Mouse (Mus musculus) heart, postnatal 14 days (tissue): ENCODE data around the gene Sstr3. TPM values are rescaled to one million over a fixed set of nuclear protein-coding genes. Genes with fewer than 3 reads are reported as not detected.

Source experiments
- DNase-seq, 2 experiments: peaks; one replicate each; pipeline ENCODE4 v3.0.0; 2021 to 2022
- intact Hi-C: fragments of 180-260 bp; cut with DNase I; formaldehyde crosslinking; loops from one replicate; pipeline ENCODE4 v1.15.1; 2025
- total RNA-seq, 2 experiments: library from RNA; stranded (reverse); gene quantifications; 2 replicates each; pipeline ENCODE4 v1.2.3; 2021

Sstr3 gene
- total RNA-seq, 2 experiments from 2014 or later, result not detected

DNA sequence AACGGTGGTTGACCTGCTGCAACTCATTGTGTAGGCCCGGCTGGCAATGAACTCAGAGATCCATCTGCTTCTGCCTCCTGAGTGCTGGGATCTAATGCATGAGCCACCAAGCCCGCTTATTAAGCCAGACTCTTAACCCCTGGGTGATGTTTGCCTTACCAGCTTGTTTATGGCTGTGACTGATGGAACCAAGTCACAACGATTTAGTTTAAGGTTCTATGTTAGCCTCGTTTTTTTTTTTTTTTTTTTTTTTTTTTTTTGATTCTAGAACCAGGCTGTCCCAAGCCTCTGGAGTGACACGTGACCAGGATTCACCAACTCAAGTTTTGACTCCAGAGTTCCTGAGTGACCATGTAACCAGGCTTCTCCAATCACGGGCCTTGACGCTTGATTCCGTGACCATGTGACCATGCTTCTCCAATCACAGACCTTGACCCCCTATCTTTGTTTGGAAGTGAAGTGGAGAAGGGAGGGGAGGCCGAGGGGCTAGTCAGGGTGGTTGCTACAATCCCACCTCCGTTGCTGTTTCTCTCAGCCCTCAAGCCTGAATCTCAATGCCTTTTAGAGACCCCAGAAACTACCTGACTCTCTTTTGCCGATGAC is 35.1 kb downstream of the Sstr3 start:
- intact Hi-C loops, result no loop called here
- DNase-seq, result no peak

DNA sequence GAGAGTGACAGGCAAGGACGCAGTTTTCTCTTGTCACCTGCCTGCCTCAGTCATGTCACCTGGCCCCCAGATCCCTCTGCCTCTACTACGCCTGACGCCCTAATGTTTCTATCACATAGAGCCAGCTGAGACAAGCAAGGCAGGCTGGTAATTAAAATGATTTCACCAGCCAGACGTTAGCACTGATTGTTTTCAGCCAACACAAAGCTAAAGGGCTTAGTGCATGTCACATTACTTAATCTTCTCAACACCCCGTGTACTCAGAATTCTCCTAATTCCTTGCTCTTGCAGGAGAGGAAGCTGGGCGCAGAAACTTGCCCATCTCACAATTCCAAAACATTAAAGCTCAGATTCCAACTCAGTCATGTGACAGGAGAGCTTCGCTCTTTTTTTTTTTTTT is 36.0 kb downstream of the Sstr3 start:
- DNase-seq, result no peak

DNA sequence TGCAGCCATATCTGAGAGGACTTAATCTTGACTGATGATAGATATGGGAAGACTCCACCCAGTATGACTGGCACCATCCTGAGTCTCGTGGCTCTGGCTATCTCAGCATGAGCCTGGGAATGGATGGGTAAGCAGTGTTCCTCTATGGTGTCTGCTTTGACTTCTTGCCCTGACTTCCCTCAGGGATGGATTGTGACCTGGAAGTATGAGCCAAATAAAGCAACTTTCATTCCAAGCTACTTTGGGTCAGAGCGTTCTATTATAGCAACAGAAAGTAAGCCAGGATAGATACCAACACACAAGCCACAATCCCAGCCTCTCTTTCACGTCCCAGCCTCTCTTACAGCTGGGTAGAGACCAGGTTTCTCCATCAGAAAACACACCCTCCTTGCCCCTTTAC is 38.9 kb downstream of the Sstr3 start:
- DNase-seq, result no peak
- intact Hi-C loops, result no loop called here

More for the DNA sequence above, 36.0 kb downstream of the Sstr3 start:
- intact Hi-C loops, result no loop called here

DNA sequence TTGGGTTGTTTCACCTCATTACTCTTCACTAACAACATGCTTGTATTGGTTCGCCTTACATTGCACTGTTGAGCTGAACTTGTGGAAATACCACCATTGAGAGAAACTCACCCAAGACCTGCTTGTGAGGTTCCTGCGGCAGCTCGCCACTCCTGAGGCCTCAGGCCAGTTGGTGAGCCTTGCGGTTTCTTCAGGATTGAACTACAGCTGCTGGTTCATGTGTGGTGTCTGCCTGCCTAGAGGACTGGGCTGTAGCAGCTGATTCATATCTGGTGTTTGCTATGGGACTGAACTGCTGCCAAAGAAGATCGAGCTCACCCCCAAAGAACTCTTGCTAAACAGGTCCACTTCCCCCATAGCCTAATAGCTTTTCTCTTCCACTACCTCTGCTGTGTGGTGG is 39.7 kb downstream of the Sstr3 start:
- no peak for DNase-seq
- intact Hi-C loops, result no loop called here

DNA sequence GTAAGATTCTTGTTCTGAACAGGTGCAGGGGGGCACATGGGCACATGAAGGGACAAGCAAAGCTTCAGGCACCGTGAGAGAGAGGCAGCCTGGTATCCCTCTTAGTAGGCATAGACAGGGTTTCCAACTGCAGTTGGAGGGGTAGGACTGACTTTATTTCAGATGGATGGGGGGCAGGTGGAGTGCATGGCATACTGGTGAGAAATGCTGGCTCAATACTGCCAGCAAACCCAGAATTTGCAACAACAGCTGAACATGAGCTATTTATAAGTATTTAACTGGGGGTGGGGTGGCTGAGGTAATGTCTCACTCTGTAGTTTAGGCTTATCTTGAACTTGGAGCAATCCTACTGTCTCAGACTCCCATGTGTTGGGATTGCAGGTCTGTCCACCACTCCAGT is 40.5 kb downstream of the Sstr3 start:
- no peak for DNase-seq

DNA sequence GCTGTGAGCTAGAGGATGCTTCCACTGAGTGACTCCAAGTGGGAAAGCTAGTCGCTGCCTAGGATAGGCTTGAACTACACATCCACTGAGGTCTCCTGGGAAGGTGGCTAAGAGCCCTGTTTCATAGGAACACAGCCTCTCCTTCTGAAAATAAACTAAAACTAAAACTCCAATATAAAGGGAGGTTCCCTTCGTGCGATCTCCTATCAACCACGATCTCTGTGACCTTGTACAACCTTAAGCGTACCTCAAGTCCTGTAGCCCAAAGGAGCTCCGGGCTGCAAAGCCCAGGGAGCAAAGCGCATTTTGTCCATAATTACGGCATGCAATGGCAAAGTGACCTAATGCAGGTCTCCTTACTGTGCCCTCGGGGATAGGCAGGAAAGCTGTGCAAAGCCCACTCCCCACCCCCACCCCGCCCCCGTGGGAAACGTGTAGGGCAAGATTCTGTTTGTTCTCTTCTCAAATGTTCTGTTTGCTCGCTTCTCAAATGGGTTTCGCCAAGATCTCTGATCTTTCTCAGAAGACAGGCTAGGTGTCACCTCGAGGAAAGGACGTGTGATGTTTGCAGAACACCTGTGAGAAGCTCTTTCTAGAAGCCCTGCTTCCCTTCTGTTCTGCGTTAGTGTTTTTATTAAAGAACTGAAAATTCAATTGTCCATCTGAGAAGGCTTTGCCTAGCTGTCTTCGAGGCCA is 41.9 kb downstream of the Sstr3 start:
- intact Hi-C loops, result no loop called here
- no peak for DNase-seq

More for the DNA sequence above, 40.5 kb downstream of the Sstr3 start:
- intact Hi-C loops, result no loop called here

DNA sequence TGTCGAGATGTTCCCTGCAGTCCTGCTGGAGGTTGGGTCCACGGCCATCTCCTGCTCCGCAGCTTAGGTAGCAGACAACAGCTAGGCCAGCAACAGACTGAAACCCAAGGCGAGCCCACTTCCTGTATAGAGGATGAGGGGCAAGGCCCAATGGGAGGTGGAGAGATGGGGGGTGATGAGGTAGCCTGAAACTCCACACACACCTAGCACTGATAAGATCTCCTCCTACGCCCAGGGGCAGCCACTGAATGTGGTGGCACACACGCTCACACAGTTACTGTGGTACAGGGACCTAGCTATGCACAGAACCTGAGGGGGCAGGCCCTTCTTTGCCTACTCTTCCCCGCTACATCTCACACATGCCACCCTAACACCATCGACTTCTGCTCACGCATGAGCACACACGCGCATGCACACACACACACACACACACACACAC is 49.5 kb downstream of the Sstr3 start, which contains the start of gene Il2rb:
Il2rb (minus strand) TSS at position 304 of the 439 bp plus-strand sequence.
- intact Hi-C loops, result no loop called here
- DNase-seq, result no peak

DNA sequence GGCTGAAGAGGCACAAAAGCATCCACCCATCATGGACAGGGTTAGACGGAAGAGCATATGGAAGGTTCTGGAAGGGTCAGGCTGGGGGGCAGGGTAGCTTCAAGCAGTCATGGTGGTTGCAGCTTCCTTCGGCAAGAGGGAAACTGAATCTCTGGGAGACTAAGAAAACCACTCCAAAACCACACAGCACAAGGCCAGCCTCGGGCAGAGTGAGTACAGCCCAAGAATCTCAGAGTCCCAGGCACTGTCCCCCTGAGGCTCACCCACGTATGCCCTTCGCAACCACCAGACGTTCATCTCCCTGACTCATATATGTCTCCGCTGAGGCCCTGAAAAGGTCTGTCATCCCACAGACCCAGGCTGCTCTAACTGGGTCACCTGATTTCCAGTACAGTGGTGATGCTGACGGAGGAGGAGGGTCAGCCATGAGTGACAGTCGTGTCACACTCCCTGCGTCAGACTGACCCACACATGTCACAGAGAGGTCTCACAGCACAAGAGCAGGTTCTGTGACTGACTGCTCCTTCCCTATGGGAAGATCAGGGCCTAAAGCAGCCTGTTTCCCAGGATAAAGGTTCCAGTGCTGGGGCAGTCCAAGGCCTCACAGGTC is 51.0 kb downstream of the Sstr3 start:
- intact Hi-C loops, result no loop called here
- DNase-seq, result no peak

DNA sequence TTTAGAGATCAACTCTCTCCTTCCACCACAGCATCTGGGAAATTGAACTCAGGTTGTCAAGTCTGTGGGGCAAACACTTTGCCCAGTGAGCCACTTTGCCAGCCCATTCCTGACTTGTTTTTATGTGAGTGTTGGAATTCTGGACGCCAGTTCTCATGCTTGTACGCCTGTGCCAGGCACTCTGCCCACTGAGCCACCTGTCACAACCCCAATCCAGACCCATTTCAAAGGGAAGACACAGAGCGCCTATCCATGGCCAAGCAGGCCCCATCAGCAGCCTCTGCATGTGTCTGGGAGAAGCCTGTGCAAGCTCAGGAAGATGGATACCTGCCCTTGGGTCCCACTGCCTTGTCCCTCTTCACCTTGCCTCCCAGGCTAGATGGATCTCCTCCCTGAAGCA is 53.2 kb downstream of the Sstr3 start:
- no peak for DNase-seq
- intact Hi-C loops, result no loop called here

DNA sequence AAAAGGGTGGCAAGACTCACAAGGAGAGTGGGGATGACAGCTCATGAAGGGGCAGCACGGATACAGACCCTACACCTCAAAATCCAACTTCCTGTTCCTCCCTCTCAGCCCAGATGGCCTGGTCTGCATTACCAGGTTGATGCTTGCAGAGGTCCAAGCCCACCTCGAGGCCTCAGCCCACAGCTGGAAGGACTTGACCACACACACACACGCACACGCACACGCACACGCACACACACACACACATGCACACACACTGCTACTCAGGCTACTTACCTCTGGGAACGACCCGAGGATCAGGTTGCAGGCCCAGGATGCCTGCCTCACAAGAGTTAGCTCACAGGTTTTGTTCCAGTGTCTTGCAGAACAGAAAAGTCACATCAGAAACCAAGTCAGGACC is 54.6 kb downstream of the Sstr3 start:
- intact Hi-C loops, result no loop called here
- DNase-seq, result no peak

DNA sequence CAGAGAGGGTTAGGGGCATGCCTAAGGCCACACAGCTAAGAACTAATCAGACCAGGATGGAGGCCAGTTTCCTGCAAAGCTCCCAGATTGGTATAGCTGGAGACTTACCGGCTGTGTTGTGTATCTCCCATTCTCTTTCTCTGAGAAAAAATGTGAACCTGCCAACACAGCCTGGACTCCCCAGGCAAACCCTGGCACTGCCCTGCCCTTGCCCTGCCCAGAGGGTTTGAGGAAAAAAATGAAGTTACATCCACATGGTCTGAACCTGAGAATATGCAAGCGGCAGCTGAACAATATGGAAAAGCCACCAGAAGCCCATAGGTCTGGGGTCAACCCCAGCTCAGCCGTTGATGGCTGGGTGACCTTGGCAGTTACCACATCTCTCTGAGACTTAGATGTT is 55.2 kb downstream of the Sstr3 start:
- DNase-seq, result no peak
- intact Hi-C loops, result no loop called here

DNA sequence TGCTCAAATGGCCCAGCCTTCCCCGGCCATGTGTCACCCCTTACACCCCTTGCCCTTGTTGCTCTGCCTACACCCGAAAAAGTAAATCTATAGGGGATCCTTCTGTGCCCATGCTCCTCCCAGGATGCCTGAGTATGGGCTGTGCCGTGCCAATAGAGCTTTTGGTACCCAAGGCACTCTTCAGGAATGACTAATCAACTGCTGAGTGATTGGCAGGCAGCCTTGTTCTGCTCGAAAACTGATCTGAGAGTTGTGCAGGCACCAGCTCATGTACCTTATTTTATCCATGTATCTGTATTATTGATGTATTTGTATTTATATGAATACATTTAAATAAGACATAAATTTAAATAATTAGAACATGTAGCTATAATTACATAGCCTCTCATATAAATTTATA is 57.4 kb downstream of the Sstr3 start:
- no peak for DNase-seq
- intact Hi-C loops, result no loop called here

Other genes starting within 250 kb of the Sstr3 start
- 1 to 10 TPM in 1 of 2 experiments, under 1 TPM in 1; 0.76 to 1.7 TPM for gene Csf2rb2, start 239.0 kb downstream of the Sstr3 start, total RNA-seq
- 1 to 10 TPM; 2.2 to 3.1 TPM for gene Csf2rb, start 218.9 kb downstream of the Sstr3 start, total RNA-seq
- gene Tex33, start 148.8 kb downstream of the Sstr3 start, total RNA-seq, result not detected
- gene Tst, start 138.8 kb downstream of the Sstr3 start, total RNA-seq, result 10 to 100 TPM; 11.2 to 13.7 TPM
- 10 to 100 TPM; 28.1 to 31.0 TPM for gene Mpst, start 138.3 kb downstream of the Sstr3 start, total RNA-seq
- gene Kctd17, start 116.1 kb downstream of the Sstr3 start, total RNA-seq, result 10 to 100 TPM; 53.9 to 54.3 TPM
- not detected for gene Tmprss6, start 76.1 kb downstream of the Sstr3 start, total RNA-seq
- gene Il2rb, start 49.4 kb downstream of the Sstr3 start, total RNA-seq, result under 1 TPM; 0.07 to 0.20 TPM
- 10 to 100 TPM; 83.9 to 98.0 TPM for gene C1qtnf6, start 13.3 kb downstream of the Sstr3 start, total RNA-seq
- 10 to 100 TPM in 1 of 2 experiments, 1 to 10 TPM in 1; 3.9 to 18.7 TPM for gene Rac2, start 28.1 kb upstream of the Sstr3 start, total RNA-seq
- 1 to 10 TPM; 5.7 to 8.8 TPM for gene Cyth4, start 52.4 kb upstream of the Sstr3 start, total RNA-seq
- gene Elfn2, start 174.1 kb upstream of the Sstr3 start, total RNA-seq, result 1 to 10 TPM; 3.5 to 4.2 TPM
- 10 to 100 TPM; 14.0 to 14.6 TPM for gene Mfng, start 228.8 kb upstream of the Sstr3 start, total RNA-seq